Mouse (Mus musculus) CH12F3 (cell line): ENCODE measurements at regions not wholly inside any gene's neighbourhood (a gene's known extent, or its start where the extent isn't known, plus 50 kb on each side); places are given as distances from the start of the nearest gene placed in this dataset.

Source experiments
- in situ Hi-C: fragments of 300-500 bp; cut with MboI; formaldehyde crosslinking; loops from 2 replicates; pipeline ENCODE4 v1.14.3; 2020; ENCODE audit warnings: low sequenced_read_pairs

DNA sequence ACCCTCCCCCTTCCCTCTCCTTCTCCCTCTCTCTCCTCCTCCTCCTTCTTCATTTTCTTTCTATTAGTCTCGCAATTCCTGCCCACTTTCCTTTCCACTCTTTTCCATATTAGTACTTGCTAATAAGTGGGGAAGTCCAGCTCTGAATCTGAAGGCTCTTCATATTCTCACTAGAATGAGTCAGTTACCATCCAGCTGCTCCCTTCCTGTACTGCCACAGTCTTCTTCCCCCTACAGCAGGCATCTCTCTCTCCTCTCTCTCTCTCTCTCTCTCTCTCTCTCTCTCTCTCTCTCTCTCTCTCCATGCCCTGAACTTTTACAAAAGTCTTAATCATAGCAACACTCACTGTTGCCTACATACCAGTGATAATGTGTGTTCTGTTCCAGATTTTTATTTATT lies 226.6 kb upstream of the Pter start:
- in situ Hi-C loops = no loop called here

GRCm38 (mm10) chr2:12699331-12699730 lies 224.5 kb upstream of the Pter start:
- in situ Hi-C loops = no loop called here

DNA sequence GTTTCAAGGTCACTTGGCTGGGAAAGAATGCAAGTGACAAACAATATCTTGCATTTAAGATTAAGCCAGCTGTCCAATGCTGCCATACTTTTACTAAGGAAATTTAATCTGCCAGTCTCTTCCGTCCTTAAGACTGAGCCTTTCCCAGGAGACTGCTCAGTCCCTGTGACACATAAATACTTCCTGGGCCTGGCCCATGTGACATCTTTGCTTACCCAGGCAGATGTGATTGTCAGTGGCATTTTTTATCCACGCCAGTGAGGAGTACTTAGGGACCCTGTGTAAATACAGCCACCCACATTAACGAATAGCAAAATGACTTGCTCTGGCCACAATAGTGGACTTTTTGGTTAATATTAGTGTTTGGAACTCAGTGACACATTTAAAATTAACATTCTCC lies 216.3 kb upstream of the Pter start:
- in situ Hi-C loops = loop anchor here (10.0 kb wide), 1 partner anchor 537 kb away; no protein-coding TSS in a partner anchor

DNA sequence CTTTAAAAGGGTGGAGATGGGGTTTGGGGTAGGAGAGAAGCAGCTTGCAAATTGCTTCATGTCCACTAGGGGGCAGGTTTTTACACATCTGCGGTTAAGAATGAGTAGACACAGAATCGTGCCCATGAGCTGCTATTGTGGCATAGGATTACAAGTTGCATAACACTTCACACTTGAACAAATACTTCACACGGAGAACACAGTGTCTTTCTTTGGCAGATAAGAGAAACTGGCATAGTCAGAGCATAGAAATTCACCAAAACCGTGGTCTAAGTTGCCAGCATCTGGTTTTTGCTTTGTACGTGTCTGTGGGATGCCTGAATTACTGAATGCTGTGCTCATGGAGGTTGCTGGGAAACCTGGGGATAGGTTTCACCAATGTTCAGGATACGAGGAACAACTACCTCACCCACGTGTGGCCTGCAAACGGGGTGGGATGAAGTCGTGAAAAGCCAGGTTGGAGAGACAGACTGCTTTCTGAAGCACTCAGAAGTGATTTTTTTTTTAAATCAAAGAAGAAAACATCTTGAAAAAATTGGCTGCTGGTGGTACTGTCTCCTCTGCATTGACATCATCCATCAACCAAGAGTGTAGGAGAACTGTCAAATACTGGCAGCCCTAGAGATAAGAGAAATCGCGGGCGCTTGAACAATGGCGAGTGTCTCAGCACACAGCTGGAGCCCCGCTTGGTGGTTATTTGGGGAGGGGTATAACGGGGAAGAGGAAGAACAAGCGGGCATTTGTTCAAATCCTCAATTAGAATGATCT lies 214.5 kb upstream of the Pter start:
- in situ Hi-C loops = loop anchor here (10.0 kb wide), 1 partner anchor 535 kb away; no protein-coding TSS in a partner anchor

- in situ Hi-C loops = loop anchor here (10.0 kb wide), 1 partner anchor 535 kb away; no protein-coding TSS in a partner anchor
These were observed 214.0 kb upstream of the Pter start for GRCm38 (mm10) chr2:12709924-12710240.

DNA sequence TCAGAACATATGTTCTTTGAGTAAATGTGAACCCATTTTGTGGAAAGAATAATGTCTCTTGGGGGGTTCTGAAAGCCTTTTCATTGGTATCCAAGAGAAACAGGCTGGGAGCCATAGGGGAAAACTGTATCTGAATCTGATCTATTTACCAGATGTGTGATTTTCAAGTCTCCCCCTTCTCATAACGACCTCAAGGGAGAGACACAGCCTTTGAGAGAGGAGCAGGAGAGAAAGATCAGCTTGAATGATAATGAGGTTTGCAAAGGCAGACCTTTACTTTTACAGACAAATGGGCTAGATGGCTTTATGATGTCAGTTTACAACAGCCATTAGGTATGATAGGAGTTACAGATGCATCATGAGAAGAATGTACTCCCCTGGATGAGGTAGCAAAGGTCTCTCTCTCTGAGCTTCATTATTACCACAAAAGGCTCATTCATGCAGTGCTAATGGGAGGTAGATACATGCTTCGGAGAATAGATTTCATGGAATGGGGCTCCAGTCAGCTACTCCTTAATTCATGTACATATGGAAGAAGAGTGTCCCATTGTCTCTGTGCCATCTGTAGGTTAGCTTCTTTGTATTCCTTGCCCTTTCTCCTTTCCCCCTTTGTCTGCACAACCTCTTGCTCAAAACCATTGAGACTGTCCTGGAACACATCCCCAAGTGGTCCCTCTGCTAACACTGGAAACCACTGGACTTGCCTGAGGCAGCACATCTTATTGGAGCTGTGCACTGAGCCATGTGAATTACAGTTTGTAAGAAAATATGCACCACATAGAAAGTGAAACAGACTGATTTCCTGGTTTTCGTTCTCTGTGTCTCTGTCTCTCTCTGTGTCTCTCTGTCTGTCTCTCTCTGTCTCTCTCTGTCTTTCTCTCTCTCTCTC lies 207.5 kb upstream of the Pter start:
- in situ Hi-C loops = no loop called here

DNA sequence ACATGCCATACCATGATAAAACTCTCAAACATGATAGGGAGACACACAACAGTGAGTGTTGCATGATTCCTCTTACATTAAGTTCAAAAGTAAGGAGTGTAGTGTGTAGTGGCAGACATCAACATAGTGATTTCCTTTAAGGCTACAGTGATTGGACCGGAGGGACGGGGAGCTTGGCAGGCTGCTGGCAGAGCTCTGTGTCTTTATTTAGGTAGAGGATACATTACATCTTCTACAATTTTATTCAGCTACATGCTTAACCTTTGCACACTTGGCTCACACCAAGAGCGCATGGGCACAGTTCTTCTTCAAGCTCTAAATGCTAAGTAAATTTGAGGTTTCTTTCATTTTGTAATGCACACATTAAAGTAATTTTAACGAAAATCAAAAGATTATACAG lies 194.6 kb upstream of the Pter start:
- in situ Hi-C loops = no loop called here

DNA sequence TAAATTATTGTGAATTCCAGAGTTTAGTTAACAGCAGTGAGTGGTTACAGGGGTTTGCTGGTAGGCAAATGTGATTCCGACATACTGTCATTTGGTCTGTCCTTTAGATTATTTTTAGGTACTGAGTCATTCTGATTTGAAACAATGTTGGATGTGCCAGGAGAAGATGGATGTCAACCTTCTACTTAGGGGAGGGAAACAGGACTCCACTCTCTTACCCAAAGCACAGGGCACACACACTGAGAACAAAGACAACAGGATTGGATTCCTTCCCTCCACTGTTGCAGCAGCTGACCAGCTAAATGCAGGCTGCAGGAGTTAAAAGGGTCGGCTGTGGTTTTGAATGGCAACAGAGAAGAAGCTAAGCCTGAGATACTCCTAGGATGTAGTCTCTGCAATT lies 186.7 kb upstream of the Pter start:
- in situ Hi-C loops = no loop called here

DNA sequence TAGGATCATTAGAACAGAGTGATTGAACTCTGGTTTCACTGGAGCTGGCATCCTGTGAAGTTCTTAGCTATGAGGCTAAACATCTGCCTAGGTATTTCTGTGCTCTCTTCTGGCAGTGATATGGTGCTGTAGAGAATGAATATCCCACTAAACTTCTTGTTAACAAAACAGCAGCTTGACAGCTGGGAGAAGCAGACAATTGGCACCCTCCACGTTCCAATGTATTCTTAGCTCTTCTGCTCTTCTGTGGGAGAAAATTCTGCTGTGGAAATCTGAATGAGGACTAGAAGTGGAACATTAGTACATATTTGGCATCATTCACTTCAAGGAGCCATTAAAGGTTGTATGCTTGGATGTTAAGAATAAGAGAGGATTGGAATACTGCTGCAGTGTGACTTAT lies 177.0 kb upstream of the Pter start:
- in situ Hi-C loops = no loop called here

- in situ Hi-C loops = no loop called here
These were observed 165.0 kb upstream of the Pter start for GRCm38 (mm10) chr2:12758816-12759215.

GRCm38 (mm10) chr2:12759931-12760330 lies 163.9 kb upstream of the Pter start:
- in situ Hi-C loops = no loop called here

DNA sequence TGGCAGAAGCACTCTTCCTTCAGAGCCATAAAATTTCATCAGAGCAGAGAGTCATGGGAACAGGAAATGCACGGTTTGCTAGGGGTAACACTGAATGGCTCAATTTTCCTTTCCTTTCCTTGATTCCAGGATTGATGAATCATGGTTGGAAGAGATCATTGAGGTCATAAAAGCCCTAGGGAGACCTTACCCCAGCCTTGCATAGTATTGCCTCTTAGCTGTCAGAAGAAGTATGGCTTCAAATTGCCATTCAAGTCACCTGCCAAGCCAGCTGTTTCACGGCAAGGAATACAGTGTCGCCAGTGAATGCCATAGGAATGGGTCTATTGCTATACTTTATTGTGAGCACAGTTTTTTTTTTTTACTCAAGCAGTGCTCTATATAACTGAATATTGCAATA lies 162.4 kb upstream of the Pter start:
- in situ Hi-C loops = no loop called here

DNA sequence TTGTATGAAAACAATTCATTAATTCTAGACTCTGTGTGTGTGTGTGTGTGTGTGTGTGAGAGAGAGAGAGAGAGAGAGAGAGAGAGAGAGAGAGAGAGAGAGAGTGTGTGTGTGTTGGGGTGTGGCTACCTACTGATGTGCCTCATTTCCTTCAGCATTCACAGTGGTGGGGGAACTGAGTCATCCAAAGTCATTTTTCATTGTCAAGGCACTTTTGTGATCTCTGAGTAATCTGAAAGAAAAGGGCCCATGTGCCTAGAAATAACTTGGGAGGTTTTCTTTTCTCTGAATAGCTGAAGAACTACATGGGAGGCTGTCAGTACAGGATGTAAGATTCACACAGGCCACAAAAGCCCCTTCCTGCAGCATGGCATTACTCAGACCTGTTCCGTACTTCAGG lies 159.3 kb upstream of the Pter start:
- in situ Hi-C loops = no loop called here

DNA sequence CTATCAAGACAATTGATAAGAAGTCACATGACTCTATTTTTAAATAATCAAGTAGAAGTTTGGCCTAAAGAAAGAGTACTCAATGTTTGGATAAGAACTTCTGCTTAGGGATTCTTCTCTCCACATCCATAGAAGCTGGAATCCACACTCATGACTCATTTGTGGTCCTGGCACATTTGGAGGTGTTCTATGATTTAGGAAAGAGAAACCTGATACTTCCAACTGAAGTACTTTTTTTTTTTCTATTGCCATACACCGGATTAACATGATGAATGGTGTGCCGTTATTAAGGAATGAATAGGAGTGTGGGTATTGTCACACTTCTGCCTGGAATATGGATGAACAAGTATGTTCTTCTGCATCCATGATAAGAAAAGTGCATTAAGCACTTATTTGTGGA lies 158.5 kb upstream of the Pter start:
- in situ Hi-C loops = no loop called here

DNA sequence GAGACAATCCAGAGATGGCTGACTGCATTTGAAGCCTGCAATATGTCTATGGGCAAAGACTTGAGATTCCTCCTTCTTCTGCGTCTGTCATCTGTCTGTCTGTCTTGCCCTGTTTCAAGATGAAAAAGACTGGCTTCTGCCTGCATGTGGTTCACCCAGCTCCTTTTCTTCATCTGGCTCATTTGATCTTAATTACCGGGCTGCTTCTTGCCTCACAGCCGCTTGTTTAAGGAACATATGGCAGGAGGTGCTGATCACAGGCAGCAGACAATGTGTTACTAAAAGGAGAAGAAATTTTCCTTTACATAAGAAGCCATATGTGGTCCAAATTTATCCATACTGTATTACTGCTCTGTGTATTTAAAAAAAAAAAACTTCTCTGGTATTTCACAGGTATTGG lies 147.0 kb upstream of the Pter start:
- in situ Hi-C loops = no loop called here

DNA sequence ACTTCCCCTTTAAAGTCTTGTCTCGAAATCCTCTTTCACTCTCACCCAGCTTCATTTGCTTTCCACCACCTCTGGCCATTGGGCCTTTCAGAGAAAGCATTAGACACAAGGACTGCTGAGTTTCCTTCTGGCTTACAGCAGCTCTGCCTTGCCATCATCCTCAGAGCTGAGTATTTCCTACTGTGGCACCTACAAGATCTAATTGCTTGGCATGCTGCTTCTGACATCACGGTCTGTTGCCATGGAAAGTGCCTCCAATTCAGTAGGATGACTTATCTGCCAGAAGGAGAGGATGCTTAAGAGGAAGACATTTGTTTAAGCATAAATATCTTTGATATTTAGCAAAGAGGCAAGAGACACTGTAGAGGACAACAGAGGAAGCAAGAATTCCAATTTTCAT lies 146.1 kb upstream of the Pter start:
- in situ Hi-C loops = no loop called here

DNA sequence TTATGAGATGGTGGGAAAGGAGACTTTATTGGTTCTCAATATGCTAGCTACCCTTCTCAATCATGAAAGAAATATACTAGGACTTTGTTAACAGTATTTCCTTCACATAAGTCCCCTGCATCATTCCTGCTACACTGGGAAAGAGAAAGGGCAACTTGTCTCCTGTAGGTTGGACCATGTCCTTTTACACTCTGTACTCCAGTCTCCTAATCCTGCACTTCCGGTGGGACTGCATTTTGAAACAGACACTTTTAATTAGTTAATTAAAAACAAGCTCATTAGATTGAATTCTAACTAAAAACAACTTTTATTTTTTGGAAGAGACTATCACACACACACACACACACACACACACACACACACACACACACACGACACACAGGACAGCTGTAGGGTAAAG lies 131.2 kb upstream of the Pter start:
- in situ Hi-C loops = no loop called here

GRCm38 (mm10) chr2:12797615-12798169 lies 126.1 kb upstream of the Pter start:
- in situ Hi-C loops = no loop called here

DNA sequence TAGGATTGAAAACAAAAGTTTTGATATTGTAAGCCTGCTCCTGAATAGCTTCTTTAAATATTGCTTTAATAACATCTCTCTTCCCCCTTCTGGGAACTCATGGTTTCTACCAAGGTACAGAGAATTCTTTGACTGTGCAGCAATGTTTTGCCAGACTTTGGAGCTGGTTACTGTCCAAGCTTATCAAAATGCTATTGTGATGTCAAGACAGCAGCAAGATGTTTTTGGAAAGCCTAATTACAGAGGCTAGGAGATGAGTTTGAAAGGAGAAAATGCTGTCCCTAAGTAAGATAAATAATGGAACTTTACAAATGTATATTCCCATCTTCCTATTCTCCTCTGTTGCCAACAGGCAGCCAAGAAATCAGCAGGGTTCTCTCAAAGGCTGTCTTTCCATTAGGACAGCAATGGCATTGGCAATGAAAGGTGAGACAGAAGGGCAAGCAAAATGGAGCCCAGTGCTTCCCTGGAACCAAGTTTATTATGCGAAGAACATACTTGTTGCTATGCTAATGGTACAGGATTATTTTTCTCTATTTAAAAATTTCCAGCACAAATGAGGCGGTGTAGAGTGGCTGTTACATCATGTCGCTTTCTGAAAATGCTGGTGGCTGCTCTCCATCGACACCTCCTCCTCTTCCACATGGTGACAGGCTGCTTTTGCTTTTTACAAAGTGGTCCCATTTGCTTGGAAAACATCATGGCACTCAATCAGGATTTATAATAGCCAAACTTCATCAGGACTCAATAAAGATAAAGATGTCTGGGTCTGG lies 124.5 kb upstream of the Pter start:
- in situ Hi-C loops = no loop called here

GRCm38 (mm10) chr2:12802667-12803066 lies 121.2 kb upstream of the Pter start:
- in situ Hi-C loops = no loop called here

DNA sequence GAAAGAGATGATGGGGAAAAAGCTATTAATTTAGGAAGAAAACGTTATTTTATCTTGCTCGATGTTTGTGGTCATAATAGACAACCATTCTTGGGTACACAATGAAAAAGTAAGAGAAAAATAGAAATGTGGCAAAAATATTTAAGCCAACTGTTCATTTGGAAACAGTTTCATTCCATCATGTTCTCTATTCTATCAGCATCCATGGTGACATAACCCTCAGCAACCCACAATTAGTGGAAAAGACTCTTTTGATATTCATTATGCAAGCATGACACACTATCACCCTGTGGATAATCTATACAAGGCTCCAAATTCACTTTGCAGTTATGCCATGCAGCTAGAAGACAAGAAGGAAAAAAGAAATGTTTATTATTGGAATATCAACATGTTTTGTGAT lies 118.7 kb upstream of the Pter start:
- in situ Hi-C loops = no loop called here
